Comparison of ENCODE assay signal across 12 mouse cellular contexts in genomic region chr6:33685321-33685720, GRCm38 (mm10).
"Had no signal": no experiment of that assay in that cellular context is flagged by ENCODE, and none has a peak within 500 bp of the region (broad histone marks: within the 10 kb centered on the region; RNA-seq: fewer than 3 reads in every experiment).

No protein-coding gene starts in this region.

- ATAC-seq: midbrain, embryonic 16.5 days had no signal

- H3K27me3 ChIP-seq: limb, embryonic 13.5 days; midbrain, embryonic 12.5 days; neural tube, embryonic 13.5 days had no signal

- DNase-seq: kidney, postnatal 25 days; layer of hippocampus, postnatal 36 days; left cerebral cortex, postnatal 4 days; lung, adult 18-20 months; right cerebral cortex, adult 18-20 months; right cerebral cortex, postnatal 25 days; thymus, adult 2 months; thymus, postnatal 25 days had no signal
